Mouse (Mus musculus): Measurements from ENCODE around the gene Vps37b. TPM values are rescaled to one million over a fixed set of nuclear protein-coding genes. Genes with fewer than 3 reads are reported as not detected.

Vps37b gene
- polyA plus RNA-seq, 1 experiment from 2014 or later = 16.7 TPM

- Histone ChIP-seq H3K4me2 (replicated peaks; ENCODE audit: low read depth) (no peak overlapping the region), H3K4me1 (replicated peaks; ENCODE audit: control insufficient read depth, insufficient read depth, low read length) (no peaks in the 10 kb centered on the region), H3K9ac (ENCODE audit: low read depth, low read length) (no peak overlapping the region), H3K9me3 (ENCODE audit: control insufficient read depth) (no peaks in the 10 kb centered on the region), H3K36me3 (ENCODE audit: control insufficient read depth, insufficient read depth) (peaks cover 5% of the 10 kb centered on the region; the same call in 1 of the 2 replicates), H3K27ac (ENCODE audit: low read depth, low read length) (no peak overlapping the region), H3K4me3 (ENCODE audit: low read depth, low read length) (no peak overlapping the region), H3K27me3 (replicated peaks; ENCODE audit: control insufficient read depth, insufficient read depth, low read length) (no peaks in the 10 kb centered on the region)
- ATAC-seq = no peak
- 73% methylated on average over 11 of the region's 11 CpGs for WGBS
- no peak for TF ChIP-seq CTCF (IDR thresholded peaks at IDR 0.05; ENCODE audit: low read depth)
These were observed 10.9 kb downstream of the Vps37b start for GRCm38 (mm10) chr5:124021148-124021547.

DNA sequence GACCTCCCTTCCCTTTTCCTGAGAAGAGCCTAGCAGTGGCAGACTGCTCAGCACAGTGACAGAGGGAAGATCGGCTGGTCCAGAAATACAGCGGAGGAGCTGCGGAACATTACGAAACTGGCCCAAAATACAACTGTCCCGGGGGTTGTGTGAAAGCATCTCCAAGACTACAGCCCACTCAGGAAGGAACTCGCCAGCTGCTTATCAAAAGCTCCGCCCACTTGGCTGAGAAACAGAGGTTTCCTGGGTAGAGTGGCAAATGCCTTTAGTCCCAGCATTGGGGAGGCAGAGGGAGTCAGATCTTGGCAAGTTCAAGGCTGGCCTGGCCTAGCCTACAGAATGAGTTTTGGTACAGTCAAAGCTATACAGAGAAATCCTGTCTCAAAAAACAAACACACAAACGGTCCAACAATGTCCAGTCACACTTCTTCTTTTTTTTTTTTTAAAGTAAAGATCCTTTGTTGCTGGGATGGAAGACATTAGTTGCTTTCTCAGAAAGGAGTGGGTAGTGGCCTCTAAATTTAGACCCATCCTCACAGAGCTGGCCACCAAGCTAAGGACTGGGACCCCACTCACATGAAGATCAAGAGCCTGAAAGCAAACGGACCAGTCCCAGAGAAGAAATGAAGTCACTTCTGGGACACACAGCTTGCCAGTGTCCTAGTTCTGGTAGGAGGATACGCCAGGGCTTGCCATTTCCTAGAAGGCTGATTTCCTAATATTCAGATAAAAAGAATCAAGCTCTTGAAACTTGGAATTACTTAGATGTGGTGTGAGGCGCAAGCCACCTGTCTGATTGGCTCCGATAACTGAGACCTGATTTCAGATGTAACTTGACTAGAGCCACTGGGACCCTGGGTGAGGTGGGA is 12.5 kb downstream of the Vps37b start:
- no peak overlapping the region for H3K4me3 ChIP-seq (ENCODE audit: low read depth, low read length)
- ATAC-seq = no peak
- WGBS = 55% methylated on average over 12 of the region's 12 CpGs
- H3K27ac ChIP-seq (ENCODE audit: low read depth, low read length) = no peak overlapping the region
- no peaks in the 10 kb centered on the region for H3K36me3 ChIP-seq (ENCODE audit: control insufficient read depth, insufficient read depth)
- H3K4me2 ChIP-seq (replicated peaks; ENCODE audit: low read depth) = no peak overlapping the region
- no peaks in the 10 kb centered on the region for H3K4me1 ChIP-seq (replicated peaks; ENCODE audit: control insufficient read depth, insufficient read depth, low read length)
- TF ChIP-seq CTCF (IDR thresholded peaks at IDR 0.05; ENCODE audit: low read depth) = no peak
- no peak overlapping the region for H3K9ac ChIP-seq (ENCODE audit: low read depth, low read length)
- H3K27me3 ChIP-seq (replicated peaks; ENCODE audit: control insufficient read depth, insufficient read depth, low read length) = no peaks in the 10 kb centered on the region
- H3K9me3 ChIP-seq (ENCODE audit: control insufficient read depth) = no peaks in the 10 kb centered on the region

GRCm38 (mm10) chr5:124018651-124019050 is 13.4 kb downstream of the Vps37b start:
- Histone ChIP-seq H3K4me2 (replicated peaks; ENCODE audit: low read depth) (no peak overlapping the region), H3K36me3 (ENCODE audit: control insufficient read depth, insufficient read depth) (no peaks in the 10 kb centered on the region), H3K9me3 (ENCODE audit: control insufficient read depth) (no peaks in the 10 kb centered on the region), H3K27me3 (replicated peaks; ENCODE audit: control insufficient read depth, insufficient read depth, low read length) (no peaks in the 10 kb centered on the region), H3K4me3 (ENCODE audit: low read depth, low read length) (no peak overlapping the region), H3K4me1 (replicated peaks; ENCODE audit: control insufficient read depth, insufficient read depth, low read length) (no peaks in the 10 kb centered on the region), H3K9ac (ENCODE audit: low read depth, low read length) (no peak overlapping the region), H3K27ac (ENCODE audit: low read depth, low read length) (no peak overlapping the region)
- no peak for TF ChIP-seq CTCF (IDR thresholded peaks at IDR 0.05; ENCODE audit: low read depth)
- 84% methylated on average over 9 of the region's 9 CpGs for WGBS
- no peak for ATAC-seq

GRCm38 (mm10) chr5:124017941-124018340 is 14.1 kb downstream of the Vps37b start:
- H3K36me3 ChIP-seq (ENCODE audit: control insufficient read depth, insufficient read depth) = no peaks in the 10 kb centered on the region
- H3K27ac ChIP-seq (ENCODE audit: low read depth, low read length) = no peak overlapping the region
- no peaks in the 10 kb centered on the region for H3K9me3 ChIP-seq (ENCODE audit: control insufficient read depth)
- TF ChIP-seq CTCF (IDR thresholded peaks at IDR 0.05; ENCODE audit: low read depth) = no peak
- WGBS = 80% methylated on average over 9 of the region's 9 CpGs
- H3K4me2 ChIP-seq (replicated peaks; ENCODE audit: low read depth) = no peak overlapping the region
- no peak for ATAC-seq
- no peaks in the 10 kb centered on the region for H3K4me1 ChIP-seq (replicated peaks; ENCODE audit: control insufficient read depth, insufficient read depth, low read length)
- H3K27me3 ChIP-seq (replicated peaks; ENCODE audit: control insufficient read depth, insufficient read depth, low read length) = no peaks in the 10 kb centered on the region
- no peak overlapping the region for H3K9ac ChIP-seq (ENCODE audit: low read depth, low read length)
- H3K4me3 ChIP-seq (ENCODE audit: low read depth, low read length) = no peak overlapping the region

- H3K4me1 ChIP-seq (replicated peaks; ENCODE audit: control insufficient read depth, insufficient read depth, low read length) = 0 out of 2 replicates have a peak, but pooled peaks cover 9% of the 10 kb centered on the region
- no peak overlapping the region for H3K4me3 ChIP-seq (ENCODE audit: low read depth, low read length)
- no peaks in the 10 kb centered on the region for H3K27me3 ChIP-seq (replicated peaks; ENCODE audit: control insufficient read depth, insufficient read depth, low read length)
- ATAC-seq = peak; percentile 62
- H3K36me3 ChIP-seq (ENCODE audit: control insufficient read depth, insufficient read depth) = no peaks in the 10 kb centered on the region
- H3K4me2 ChIP-seq (replicated peaks; ENCODE audit: low read depth) = no peak overlapping the region
- no peak for TF ChIP-seq CTCF (IDR thresholded peaks at IDR 0.05; ENCODE audit: low read depth)
- no peaks in the 10 kb centered on the region for H3K9me3 ChIP-seq (ENCODE audit: control insufficient read depth)
- no peak overlapping the region for H3K27ac ChIP-seq (ENCODE audit: low read depth, low read length)
- 61% methylated on average over 7 of the region's 7 CpGs for WGBS
- H3K9ac ChIP-seq (ENCODE audit: low read depth, low read length) = no peak overlapping the region
These were observed 15.7 kb downstream of the Vps37b start for GRCm38 (mm10) chr5:124016291-124016821.

- H3K27me3 ChIP-seq (replicated peaks; ENCODE audit: control insufficient read depth, insufficient read depth, low read length) = no peaks in the 10 kb centered on the region
- no peak overlapping the region for H3K27ac ChIP-seq (ENCODE audit: low read depth, low read length)
- no peaks in the 10 kb centered on the region for H3K9me3 ChIP-seq (ENCODE audit: control insufficient read depth)
- H3K9ac ChIP-seq (ENCODE audit: low read depth, low read length) = no peak overlapping the region
- WGBS = 64% methylated on average over 2 of the region's 2 CpGs
- H3K36me3 ChIP-seq (ENCODE audit: control insufficient read depth, insufficient read depth) = no peaks in the 10 kb centered on the region
- no peak overlapping the region for H3K4me2 ChIP-seq (replicated peaks; ENCODE audit: low read depth)
- peaks cover 14% of the 10 kb centered on the region; the same call in 1 of the 2 replicates for H3K4me1 ChIP-seq (replicated peaks; ENCODE audit: control insufficient read depth, insufficient read depth, low read length)
- ATAC-seq = no peak
- no peak overlapping the region for H3K4me3 ChIP-seq (ENCODE audit: low read depth, low read length)
- no peak for TF ChIP-seq CTCF (IDR thresholded peaks at IDR 0.05; ENCODE audit: low read depth)
These were observed 16.3 kb downstream of the Vps37b start for GRCm38 (mm10) chr5:124015727-124016126.
